Mouse (Mus musculus): Measurements from ENCODE around the gene Depp1. TPM values are rescaled to one million over a fixed set of nuclear protein-coding genes. Genes with fewer than 3 reads are reported as not detected.
"Not testable (repeated sequence)": the region's sequence is repeated elsewhere in the genome, so short reads cannot be mapped to it uniquely, and the experiment has no call there.

Depp1 gene
- polyA plus RNA-seq (2012; rRNA removed) = 59.8 and 70.1 TPM in 2 replicates

DNA sequence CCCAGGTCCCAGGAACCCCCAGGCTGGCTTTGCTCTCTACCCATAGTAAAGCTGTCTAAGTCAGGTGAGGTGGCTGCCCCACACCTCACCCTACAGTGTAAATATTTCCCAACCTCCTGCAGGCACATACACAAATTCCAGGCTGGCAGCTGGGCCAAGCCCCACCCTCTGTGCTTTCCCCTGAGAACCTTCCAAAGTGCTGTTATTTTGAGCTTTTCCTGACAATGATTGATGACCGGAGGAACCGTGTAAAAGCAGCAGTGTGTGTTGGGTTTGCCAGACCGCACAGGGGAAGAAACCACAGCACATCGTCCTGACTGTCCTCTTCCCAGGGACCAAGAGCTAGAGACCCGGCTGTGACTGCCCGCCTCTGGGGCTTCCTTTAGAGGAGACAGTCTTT lies at the start of gene Depp1:
TSS of gene Depp1 (plus strand) at position 204 of the 400 bp plus-strand sequence.
- 5% methylated on average over 6 of the region's 6 CpGs for WGBS
- TF ChIP-seq CTCF (IDR thresholded peaks at IDR 0.05; ENCODE audit: insufficient read depth, low read length) (no peak), POLR2A (IDR thresholded peaks at IDR 0.05; ENCODE audit: borderline replicate concordance, extremely low read depth, low read depth, low read length) (peak; percentile 98)
- Histone ChIP-seq H3K4me1 (ENCODE audit: control insufficient read depth, insufficient read depth, low read length) (peaks cover 10% of the 10 kb centered on the region), H3K4me3 (replicated peaks; ENCODE audit: extremely low read depth, low read depth, low read length) (peak within 1 kb of the TSS; percentile 80)
- DNase-seq = peak; percentile 75

DNA sequence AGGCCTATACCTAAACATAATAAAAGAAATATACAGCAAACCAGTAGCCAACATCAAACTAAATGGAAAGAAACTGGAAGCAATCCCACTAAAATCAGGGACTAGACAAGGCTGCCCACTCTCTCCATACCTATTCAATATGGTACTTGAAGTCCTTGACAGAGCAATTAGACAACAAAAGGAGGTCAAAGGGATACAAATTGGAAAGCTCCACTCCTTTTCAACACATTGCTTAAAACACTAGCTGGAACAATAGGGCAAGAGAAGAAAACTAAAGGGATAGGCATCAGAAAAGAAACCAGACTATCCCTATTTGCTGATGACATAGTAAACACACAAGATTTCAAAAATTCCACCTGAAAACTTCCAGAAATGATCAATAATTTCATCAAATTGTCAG lies 49.4 kb upstream of the Depp1 start:
- H3K4me3 ChIP-seq (replicated peaks; ENCODE audit: extremely low read depth, low read depth, low read length); H3K4me1 ChIP-seq (ENCODE audit: control insufficient read depth, insufficient read depth, low read length); DNase-seq: not testable (repeated sequence)

DNA sequence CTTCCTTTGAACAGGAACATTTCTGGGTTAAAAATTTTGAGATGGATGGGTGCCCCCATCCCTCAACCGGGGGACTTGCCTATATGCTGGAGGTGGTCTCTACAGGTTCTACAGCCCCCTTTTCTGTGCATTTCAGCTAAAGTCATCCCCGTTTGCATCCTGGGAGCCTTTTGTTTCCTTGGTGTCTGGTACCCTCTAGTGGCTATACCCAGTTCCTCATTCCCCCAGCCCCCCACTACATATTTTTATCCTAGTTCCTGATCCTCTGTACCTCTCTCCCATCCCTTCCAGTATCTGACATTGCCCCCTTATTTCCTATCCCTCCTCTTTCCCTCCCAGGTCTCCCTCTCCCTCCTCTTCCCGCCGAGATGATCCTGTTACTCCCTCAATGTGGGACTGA lies 43.2 kb upstream of the Depp1 start:
- Histone ChIP-seq H3K4me3 (replicated peaks; ENCODE audit: extremely low read depth, low read depth, low read length) (no peak overlapping the region), H3K4me1 (ENCODE audit: control insufficient read depth, insufficient read depth, low read length) (no peaks in the 10 kb centered on the region)
- WGBS = 36% methylated on average over 4 of the region's 4 CpGs
- DNase-seq = no peak
- no peak for TF ChIP-seq CTCF (IDR thresholded peaks at IDR 0.05; ENCODE audit: insufficient read depth, low read length)

DNA sequence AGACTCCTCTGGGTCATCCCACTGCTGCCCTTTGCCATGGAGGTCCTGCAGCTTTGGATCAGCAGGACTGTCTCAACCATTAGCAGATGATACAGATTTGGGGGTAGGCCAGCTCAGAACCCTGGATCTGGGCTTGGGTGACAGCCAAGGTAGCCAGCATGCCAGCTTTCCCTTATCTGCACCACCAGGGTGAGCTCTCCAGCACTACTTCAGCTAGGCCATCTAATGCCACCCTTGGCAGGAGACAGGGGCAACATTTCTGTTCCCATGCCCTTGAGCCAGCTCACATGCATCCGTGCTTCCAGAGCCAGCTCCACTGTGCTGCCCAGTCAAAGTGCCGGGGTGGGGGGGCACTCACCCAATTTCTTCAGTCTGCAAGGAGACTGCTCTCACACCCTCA lies 34.7 kb upstream of the Depp1 start:
- H3K4me1 ChIP-seq (ENCODE audit: control insufficient read depth, insufficient read depth, low read length) = no peaks in the 10 kb centered on the region
- 83% methylated on average over 2 of the region's 2 CpGs for WGBS
- no peak for TF ChIP-seq POLR2A (IDR thresholded peaks at IDR 0.05; ENCODE audit: borderline replicate concordance, extremely low read depth, low read depth, low read length)
- no peak for TF ChIP-seq CTCF (IDR thresholded peaks at IDR 0.05; ENCODE audit: insufficient read depth, low read length)
- no peak for DNase-seq
- no peak overlapping the region for H3K4me3 ChIP-seq (replicated peaks; ENCODE audit: extremely low read depth, low read depth, low read length)

DNA sequence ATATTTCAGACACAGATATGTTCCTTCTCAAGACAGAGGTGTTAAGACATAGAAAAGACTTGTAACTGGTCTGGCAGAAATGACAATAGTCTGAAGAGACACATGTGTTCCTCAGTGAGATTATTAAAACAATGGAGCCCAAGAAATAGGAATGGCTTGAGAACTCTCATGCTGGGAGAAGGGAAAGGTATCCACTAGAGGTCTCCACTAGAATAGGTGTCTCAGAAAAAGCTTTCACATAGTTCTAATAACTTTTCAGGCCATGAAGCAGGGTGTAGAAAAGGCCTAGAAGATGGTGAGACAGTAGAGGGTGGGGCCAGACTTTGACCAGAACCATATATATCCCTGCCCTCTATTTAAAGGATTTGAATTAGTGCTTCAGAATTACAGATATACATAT lies 32.3 kb upstream of the Depp1 start:
- Histone ChIP-seq H3K4me3 (replicated peaks; ENCODE audit: extremely low read depth, low read depth, low read length) (no peak overlapping the region), H3K4me1 (ENCODE audit: control insufficient read depth, insufficient read depth, low read length) (no peaks in the 10 kb centered on the region)
- DNase-seq = no peak
- TF ChIP-seq CTCF (IDR thresholded peaks at IDR 0.05; ENCODE audit: insufficient read depth, low read length) (no peak), POLR2A (IDR thresholded peaks at IDR 0.05; ENCODE audit: borderline replicate concordance, extremely low read depth, low read depth, low read length) (no peak)

DNA sequence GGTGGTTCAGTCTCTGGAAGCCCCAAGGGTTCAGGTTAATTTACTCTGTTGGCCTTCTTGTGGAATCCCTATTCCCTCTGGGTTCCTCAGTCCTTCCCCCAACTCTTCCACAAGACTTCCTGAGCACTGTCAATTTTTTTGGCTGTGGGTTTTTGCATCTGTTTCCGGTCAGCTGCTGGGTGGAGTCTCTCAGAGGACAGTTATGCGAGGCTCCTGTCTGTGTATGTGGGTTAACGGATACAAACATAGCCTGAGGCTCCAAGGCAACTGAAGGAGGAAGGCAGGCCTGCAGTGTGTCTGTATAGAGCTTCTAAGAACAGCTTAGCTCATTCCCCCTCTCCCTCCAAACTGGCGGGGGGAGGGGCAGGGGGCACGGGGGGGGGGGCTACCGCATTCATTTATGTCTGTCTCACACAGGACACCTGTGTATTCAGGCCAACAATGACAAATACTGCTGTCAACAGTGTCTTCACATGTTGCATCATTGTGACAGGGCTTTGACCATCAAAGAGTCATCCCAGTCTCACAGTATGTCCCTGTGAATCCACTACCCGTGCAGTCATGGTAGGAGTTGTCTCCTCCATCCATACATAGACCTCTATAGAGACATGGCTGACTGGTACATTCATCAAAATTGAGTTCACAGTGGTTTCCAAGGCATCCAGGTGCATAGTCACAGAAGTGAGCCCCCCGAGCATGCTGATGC lies 28.9 kb upstream of the Depp1 start:
- WGBS = 53% methylated on average over 8 of the region's 8 CpGs
- TF ChIP-seq CTCF (IDR thresholded peaks at IDR 0.05; ENCODE audit: insufficient read depth, low read length) (no peak), POLR2A (IDR thresholded peaks at IDR 0.05; ENCODE audit: borderline replicate concordance, extremely low read depth, low read depth, low read length) (no peak)
- no peak for DNase-seq
- H3K4me3 ChIP-seq (replicated peaks; ENCODE audit: extremely low read depth, low read depth, low read length) = no peak overlapping the region
- H3K4me1 ChIP-seq (ENCODE audit: control insufficient read depth, insufficient read depth, low read length) = no peaks in the 10 kb centered on the region

DNA sequence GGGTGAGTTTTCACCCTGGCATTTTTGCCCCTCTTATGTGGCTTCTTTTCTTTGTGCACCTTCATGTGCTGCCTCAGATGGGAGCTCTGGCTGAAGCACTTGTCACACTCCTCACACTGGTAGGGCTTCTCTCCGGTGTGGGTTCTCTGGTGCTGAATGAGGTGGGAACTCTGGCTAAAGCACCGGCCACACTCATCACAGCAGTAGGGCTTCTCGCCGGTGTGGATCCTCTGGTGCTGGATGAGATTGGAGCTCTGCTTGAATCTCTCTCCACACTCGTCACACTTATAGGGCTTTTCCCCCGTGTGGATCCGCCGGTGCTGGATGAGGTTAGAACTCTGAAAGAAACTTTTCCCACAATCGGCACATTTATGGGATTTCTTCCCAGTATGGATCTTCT lies 24.0 kb upstream of the Depp1 start:
- WGBS = 96% methylated on average over 9 of the region's 9 CpGs
- not testable (repeated sequence) for H3K4me3 ChIP-seq (replicated peaks; ENCODE audit: extremely low read depth, low read depth, low read length); H3K4me1 ChIP-seq (ENCODE audit: control insufficient read depth, insufficient read depth, low read length); DNase-seq

DNA sequence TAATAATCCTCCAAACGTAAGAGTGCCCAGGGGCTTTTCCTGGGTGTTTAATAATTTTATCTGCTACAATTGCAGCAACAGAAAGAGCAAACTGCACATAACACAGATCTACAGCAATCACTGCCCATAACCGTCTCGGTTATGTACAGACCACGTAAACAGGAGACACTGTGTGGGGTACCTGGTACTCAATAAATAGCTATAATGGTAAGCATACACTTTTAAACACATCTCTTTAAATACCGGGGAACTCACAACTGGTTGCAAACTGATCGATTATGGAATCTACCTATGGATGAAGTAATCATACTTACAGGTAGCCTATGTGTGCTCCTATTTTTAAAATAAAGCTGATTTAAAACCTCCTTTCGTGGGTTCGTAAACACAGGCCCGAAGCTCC lies 22.3 kb upstream of the Depp1 start:
- DNase-seq = no peak
- H3K4me3 ChIP-seq (replicated peaks; ENCODE audit: extremely low read depth, low read depth, low read length) = peak overlapping the region; percentile 69
- no peaks in the 10 kb centered on the region for H3K4me1 ChIP-seq (ENCODE audit: control insufficient read depth, insufficient read depth, low read length)
- TF ChIP-seq CTCF (IDR thresholded peaks at IDR 0.05; ENCODE audit: insufficient read depth, low read length) (no peak), POLR2A (IDR thresholded peaks at IDR 0.05; ENCODE audit: borderline replicate concordance, extremely low read depth, low read depth, low read length) (no peak)
- WGBS = 10% methylated on average over 9 of the region's 9 CpGs

DNA sequence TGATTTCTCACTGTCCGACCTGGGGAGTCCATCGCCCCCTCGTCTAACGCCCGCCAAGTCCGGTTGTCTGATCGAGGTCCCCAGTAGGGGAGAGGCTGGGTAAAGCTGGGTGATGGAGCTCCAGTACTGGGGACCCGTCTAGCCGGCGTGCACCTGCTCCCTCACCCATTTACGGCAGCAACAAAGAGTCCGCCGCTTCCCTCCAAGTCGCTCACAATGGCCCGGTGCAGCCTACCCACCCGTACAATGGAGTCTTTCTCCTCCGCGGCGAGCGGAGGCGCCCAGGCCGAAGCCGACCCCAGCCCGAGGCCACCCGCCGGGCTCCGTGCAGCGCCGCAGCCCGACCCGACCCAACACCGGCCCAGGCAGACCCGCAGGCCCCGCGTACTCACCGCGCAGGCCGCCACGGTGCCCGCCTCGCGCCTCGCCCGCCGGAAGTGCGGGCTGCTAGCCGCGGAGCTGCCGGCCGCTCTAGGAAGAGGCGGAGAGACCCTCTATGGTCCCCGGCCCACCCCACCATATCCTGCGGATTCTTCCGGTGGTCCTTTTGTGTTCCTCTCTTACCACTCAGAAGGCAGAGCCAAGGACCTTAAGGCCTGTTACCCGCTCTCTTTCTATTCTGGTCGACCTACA lies 21.8 kb upstream of the Depp1 start, which contains the start of gene Zfp422:
TSS of gene Zfp422 (minus strand) at position 461 of the 633 bp plus-strand sequence.
- TF ChIP-seq POLR2A (IDR thresholded peaks at IDR 0.05; ENCODE audit: borderline replicate concordance, extremely low read depth, low read depth, low read length) (peak; percentile 44; the same call in 1 of the 2 replicates), CTCF (IDR thresholded peaks at IDR 0.05; ENCODE audit: insufficient read depth, low read length) (no peak)
- WGBS = under 1% methylated on average over 56 of the region's 56 CpGs
- Histone ChIP-seq H3K4me1 (ENCODE audit: control insufficient read depth, insufficient read depth, low read length) (no peaks in the 10 kb centered on the region), H3K4me3 (replicated peaks; ENCODE audit: extremely low read depth, low read depth, low read length) (peak within 1 kb of the TSS; percentile 69)
- DNase-seq = peak; percentile 67

DNA sequence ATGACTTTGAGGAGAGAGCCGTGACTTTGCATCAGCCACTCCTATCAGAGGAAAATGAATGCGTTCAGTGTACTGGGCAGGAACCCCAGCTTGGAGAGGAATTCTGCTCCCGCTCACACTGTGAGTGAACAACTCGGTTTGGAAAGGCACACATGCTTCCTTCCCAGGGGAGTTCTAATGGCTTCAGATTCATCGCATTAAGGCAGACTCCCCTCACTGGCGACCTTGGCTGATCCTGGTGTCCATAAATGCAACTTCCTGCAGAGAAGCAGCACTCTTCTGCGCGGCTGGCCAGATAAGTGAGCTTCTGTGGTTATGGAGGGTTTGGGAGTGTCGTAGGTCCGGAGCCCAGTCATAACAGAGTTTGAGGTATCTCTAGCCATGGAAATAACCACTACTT lies 20.6 kb upstream of the Depp1 start:
- 88% methylated on average over 10 of the region's 10 CpGs for WGBS
- no peak for DNase-seq

More for the DNA sequence above, 20.6 kb upstream of the Depp1 start:
- Histone ChIP-seq H3K4me3 (replicated peaks; ENCODE audit: extremely low read depth, low read depth, low read length) (no peak overlapping the region), H3K4me1 (ENCODE audit: control insufficient read depth, insufficient read depth, low read length) (peaks cover under 1% of the 10 kb centered on the region; the same call in 1 of the 2 replicates)
- TF ChIP-seq CTCF (IDR thresholded peaks at IDR 0.05; ENCODE audit: insufficient read depth, low read length) = no peak
- no peak for TF ChIP-seq POLR2A (IDR thresholded peaks at IDR 0.05; ENCODE audit: borderline replicate concordance, extremely low read depth, low read depth, low read length)

Measured in lung, adult 2 months (tissue).